Mouse (Mus musculus): ENCODE results near the gene Fbxw21.

DNA sequence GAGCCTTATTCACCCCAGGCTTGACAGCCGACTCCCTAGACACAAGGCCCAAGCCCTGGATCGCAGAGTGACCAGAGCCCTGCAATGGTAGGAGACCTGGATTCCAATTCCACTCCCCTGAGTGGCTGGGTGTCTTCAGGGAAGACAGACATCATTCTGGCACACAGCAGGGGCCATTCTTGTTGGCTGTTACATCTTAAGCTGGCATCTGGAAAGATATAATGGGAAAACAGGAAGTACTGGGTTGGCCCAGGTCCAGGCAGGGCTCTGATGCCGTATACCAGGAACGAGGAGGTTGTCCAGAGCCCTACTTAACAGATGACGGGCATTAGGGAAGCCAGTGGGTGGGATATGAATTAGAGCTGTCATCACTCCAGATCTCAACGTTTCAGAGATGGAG is 38.6 kb downstream of the Fbxw21 start:
- TF ChIP-seq CTCF (IDR thresholded peaks at IDR 0.05; ENCODE audit: borderline replicate concordance, insufficient read depth, low read length) (no peak), POLR2A (IDR thresholded peaks at IDR 0.05; ENCODE audit: low read depth, low read length) (no peak)

Measured in embryonic fibroblast, embryonic 13.5 days (primary cell).